Mouse (Mus musculus): Measurements from ENCODE around the gene Commd7.

DNA sequence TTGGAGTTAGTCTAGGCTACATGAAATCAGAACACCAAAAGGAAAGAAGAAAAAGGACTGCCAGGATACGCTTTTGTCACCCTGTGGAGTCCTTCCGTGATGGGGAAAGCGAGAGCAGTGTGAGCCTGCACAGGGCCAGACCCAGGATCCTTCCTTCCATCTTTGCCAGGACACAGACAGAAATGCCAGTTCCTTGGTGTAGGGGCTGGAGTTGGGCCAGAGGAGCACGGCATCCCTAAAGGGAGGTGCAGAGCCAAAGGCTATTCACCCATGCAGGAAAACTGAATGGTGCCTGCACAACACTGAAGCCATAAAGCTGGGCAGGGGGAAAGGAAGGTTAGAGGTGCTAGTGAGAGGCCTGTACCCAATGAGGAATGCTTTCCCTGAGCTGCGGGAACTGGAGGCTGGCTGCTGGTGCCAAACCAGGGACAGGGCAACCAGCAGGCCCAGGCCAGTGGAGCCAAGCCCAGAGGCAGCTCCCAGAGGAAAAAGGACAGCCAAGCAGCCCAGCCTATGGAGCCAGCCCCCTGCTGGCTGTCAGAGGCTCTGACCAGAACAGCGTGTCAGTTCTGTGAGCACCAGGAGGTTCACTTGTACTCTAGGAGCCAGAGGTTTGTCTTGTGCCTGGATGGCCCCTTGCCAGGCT, 32.4 kb downstream of the Commd7 start:
- TF ChIP-seq POLR2A (IDR thresholded peaks at IDR 0.05; ENCODE audit: borderline replicate concordance, extremely low read depth, insufficient read depth, insufficient read length, poor library complexity, severe bottlenecking) (no peak), CTCF (IDR thresholded peaks at IDR 0.05; ENCODE audit: borderline replicate concordance, extremely low read depth, insufficient read depth, insufficient read length) (peak; percentile 65)
